Mouse (Mus musculus) layer of hippocampus, postnatal 25 days (tissue): ENCODE data around the gene Ppfibp1. TPM values are rescaled to one million over a fixed set of nuclear protein-coding genes. Genes with fewer than 3 reads are reported as not detected.

ENCODE experiments used
- DNase-seq, 2 experiments: peaks; one replicate each; pipeline ENCODE4 v3.0.0; 2022; ENCODE audit warnings: mixed read lengths in 2 of 2, low spot score in 1 of 2; ENCODE audit errors: extremely low spot score in 1 of 2
- total RNA-seq, 2 experiments: library from RNA; stranded (reverse); gene quantifications; 2 replicates each; pipeline ENCODE4 v1.2.3; 2021

The Ppfibp1 gene
- total RNA-seq, 2 experiments from 2014 or later = 40.9 to 41.7 TPM

GRCm38 (mm10) chr6:146910801-146911200, 22.5 kb downstream of the Ppfibp1 start:
- DNase-seq = no peak

- DNase-seq = no peak
Observed at GRCm38 (mm10) chr6:146912835-146913488, 24.7 kb downstream of the Ppfibp1 start.

- DNase-seq = no peak
Observed at GRCm38 (mm10) chr6:146913489-146914198, 25.4 kb downstream of the Ppfibp1 start.

- DNase-seq = no peak
Observed at GRCm38 (mm10) chr6:146915808-146916207, 27.5 kb downstream of the Ppfibp1 start.

GRCm38 (mm10) chr6:146917396-146917795, 29.1 kb downstream of the Ppfibp1 start:
- no peak for DNase-seq

- DNase-seq = no peak
Observed at GRCm38 (mm10) chr6:146918341-146918740, 30.1 kb downstream of the Ppfibp1 start.

- no peak for DNase-seq
Observed at GRCm38 (mm10) chr6:146926415-146926980, 38.2 kb downstream of the Ppfibp1 start.

GRCm38 (mm10) chr6:146928108-146928507, 39.8 kb downstream of the Ppfibp1 start:
- no peak for DNase-seq

- no peak for DNase-seq
Observed at GRCm38 (mm10) chr6:146929031-146929430, 40.7 kb downstream of the Ppfibp1 start.

- DNase-seq = no peak
Observed at GRCm38 (mm10) chr6:146933123-146933522, 44.8 kb downstream of the Ppfibp1 start.

GRCm38 (mm10) chr6:146935957-146936356, 47.7 kb downstream of the Ppfibp1 start:
- no peak for DNase-seq

- no peak for DNase-seq
Observed at GRCm38 (mm10) chr6:146939026-146939425, 50.7 kb downstream of the Ppfibp1 start.

- no peak for DNase-seq
Observed at GRCm38 (mm10) chr6:146941505-146942275, 53.4 kb downstream of the Ppfibp1 start.

GRCm38 (mm10) chr6:146944009-146944408, 55.7 kb downstream of the Ppfibp1 start:
- DNase-seq = no peak

GRCm38 (mm10) chr6:146944830-146945229, 56.5 kb downstream of the Ppfibp1 start:
- DNase-seq = no peak

- DNase-seq = no peak
Observed at GRCm38 (mm10) chr6:146946327-146947029, 58.2 kb downstream of the Ppfibp1 start.

GRCm38 (mm10) chr6:146947186-146947585, 58.9 kb downstream of the Ppfibp1 start:
- no peak for DNase-seq

GRCm38 (mm10) chr6:146949682-146950453, 61.6 kb downstream of the Ppfibp1 start:
- no peak for DNase-seq

GRCm38 (mm10) chr6:146950454-146950832, 62.2 kb downstream of the Ppfibp1 start:
- no peak for DNase-seq

- no peak for DNase-seq
Observed at GRCm38 (mm10) chr6:146954258-146954657, 66.0 kb downstream of the Ppfibp1 start, which contains the start of gene 1700034J05Rik. Gene 1700034J05Rik (minus strand): TSS chr6:146954422.
